Mouse (Mus musculus) urinary bladder, postnatal 10 days (tissue): ENCODE measurements around the gene Mlana.

Experiments
- DNase-seq: peaks from one replicate; pipeline ENCODE4 v3.0.0; 2022; ENCODE audit warnings: low spot score

Gene Mlana

GRCm38 (mm10) chr19:29697245-29697874 is at the start of gene Mlana:
Mlana (plus strand) TSS chr19:29697824.
- no peak for DNase-seq

- DNase-seq, result no peak
Measured at GRCm38 (mm10) chr19:29648550-29648914, 49.1 kb upstream of the Mlana start.

GRCm38 (mm10) chr19:29649683-29650082 is 47.9 kb upstream of the Mlana start:
- DNase-seq, result no peak

- no peak for DNase-seq
Measured at GRCm38 (mm10) chr19:29653768-29654265, 43.8 kb upstream of the Mlana start.

GRCm38 (mm10) chr19:29655148-29655547 is 42.5 kb upstream of the Mlana start:
- DNase-seq, result no peak

GRCm38 (mm10) chr19:29656029-29656428 is 41.6 kb upstream of the Mlana start:
- DNase-seq, result no peak

GRCm38 (mm10) chr19:29656620-29657019 is 41.0 kb upstream of the Mlana start:
- no peak for DNase-seq

GRCm38 (mm10) chr19:29657033-29657432 is 40.6 kb upstream of the Mlana start:
- DNase-seq, result no peak

- DNase-seq, result no peak
Measured at GRCm38 (mm10) chr19:29657558-29657957, 40.1 kb upstream of the Mlana start.

- no peak for DNase-seq
Measured at GRCm38 (mm10) chr19:29658836-29659235, 38.8 kb upstream of the Mlana start.

GRCm38 (mm10) chr19:29659705-29660104 is 37.9 kb upstream of the Mlana start:
- DNase-seq, result no peak

- DNase-seq, result no peak
Measured at GRCm38 (mm10) chr19:29660835-29661764, 36.5 kb upstream of the Mlana start.

GRCm38 (mm10) chr19:29661974-29662580 is 35.5 kb upstream of the Mlana start:
- DNase-seq, result no peak

GRCm38 (mm10) chr19:29663780-29664179 is 33.8 kb upstream of the Mlana start:
- DNase-seq, result no peak

- DNase-seq, result no peak
Measured at GRCm38 (mm10) chr19:29664934-29665333, 32.7 kb upstream of the Mlana start.

GRCm38 (mm10) chr19:29666164-29666563 is 31.5 kb upstream of the Mlana start:
- no peak for DNase-seq

GRCm38 (mm10) chr19:29666965-29667594 is 30.5 kb upstream of the Mlana start:
- DNase-seq, result no peak

GRCm38 (mm10) chr19:29668135-29668534 is 29.5 kb upstream of the Mlana start:
- DNase-seq, result no peak

- DNase-seq, result no peak
Measured at GRCm38 (mm10) chr19:29670247-29670646, 27.4 kb upstream of the Mlana start.

GRCm38 (mm10) chr19:29671160-29671559 is 26.5 kb upstream of the Mlana start:
- no peak for DNase-seq

GRCm38 (mm10) chr19:29672660-29673059 is 25.0 kb upstream of the Mlana start:
- no peak for DNase-seq

GRCm38 (mm10) chr19:29674946-29675345 is 22.7 kb upstream of the Mlana start:
- no peak for DNase-seq
